Comparison of ENCODE assay signal across 1 mouse cellular context in genomic region chr1:37890025-37890652, GRCm38 (mm10).
A peak's percentile ranks its signal among the peaks of the same experiment; 100 is the strongest.
TF ChIP-seq lines count a peak whose summit lies in the region.

Mitd1 (minus strand) TSS chr1:37890411.
Mrpl30 (plus strand) TSS chr1:37890477.

TF ChIP-seq in MEL, 35 proteins besides CTCF, POLR2A, EP300 and RAD21 (continued from another document):
- TF ChIP-seq HCFC1 (IDR thresholded peaks at IDR 0.05; ENCODE audit: low read depth, low read length) (peak; percentile 96), ZMIZ1 (IDR thresholded peaks at IDR 0.05; ENCODE audit: low read depth, low read length) (peak; percentile 71), ZC3H11A (IDR thresholded peaks at IDR 0.05; ENCODE audit: low read depth, low read length) (no peak), GATA1 (IDR thresholded peaks at IDR 0.05; ENCODE audit: low read depth, low read length) (0 out of 2 replicates have a peak, but pooled peaks have one; percentile 2), USF1 (IDR thresholded peaks at IDR 0.05; ENCODE audit: low read depth, low read length) (peak; percentile 64; the same call in 1 of the 2 replicates), MYC (IDR thresholded peaks at IDR 0.05; ENCODE audit: low read depth, low read length) (peak; percentile 85), SIN3A (IDR thresholded peaks at IDR 0.05; ENCODE audit: low read length) (peak; percentile 98), MAFK (IDR thresholded peaks at IDR 0.05; ENCODE audit: borderline replicate concordance, low read depth, low read length) (no peak), ELF1 (IDR thresholded peaks at IDR 0.05; ENCODE audit: low read depth, low read length) (peak; percentile 85), CHD1 (IDR thresholded peaks at IDR 0.05; ENCODE audit: low read depth, low read length) (no peak), E2F4 (IDR thresholded peaks at IDR 0.05; ENCODE audit: borderline replicate concordance, low read depth, low read length) (peak; percentile 87), NRF1 (IDR thresholded peaks at IDR 0.05; ENCODE audit: insufficient read depth, low read depth, low read length, poor library complexity, severe bottlenecking) (peak; percentile 85), MAX (IDR thresholded peaks at IDR 0.05; ENCODE audit: low read length) (peak; percentile 79), ZNF384 (IDR thresholded peaks at IDR 0.05; ENCODE audit: low read depth, low read length) (peak; percentile 100)
